Mouse (Mus musculus) brain, embryonic 14.5 days (tissue): ENCODE data around the gene Slc9a8.

Experiments
- CTCF ChIP-seq: fragments of 200-500 bp; IDR thresholded peaks from 2 replicates; pipeline ENCODE4 v1.5.1; 2012; ENCODE audit warnings: inconsistent platforms, mild to moderate bottlenecking, moderate library complexity, borderline replicate concordance; ENCODE audit not compliant: insufficient read depth, insufficient read length; ENCODE audit errors: extremely low read depth
- POLR2A ChIP-seq: fragments of 200-500 bp; IDR thresholded peaks from 2 replicates; pipeline ENCODE4 v1.6.1; 2012; ENCODE audit warnings: mild to moderate bottlenecking, inconsistent platforms, borderline replicate concordance; ENCODE audit not compliant: poor library complexity, insufficient read depth, insufficient read length, severe bottlenecking; ENCODE audit errors: extremely low read depth

GRCm38 (mm10) chr2:167507719-167508385 is 86.3 kb downstream of the Slc9a8 start:
- TF ChIP-seq POLR2A = no peak
- TF ChIP-seq CTCF = no peak
